Mouse (Mus musculus) C2C12 (cell line): ENCODE data around the gene Myo3b. TPM values are rescaled to one million over a fixed set of nuclear protein-coding genes. Genes with fewer than 3 reads are reported as not detected.

Experiments
- H3K27me3 ChIP-seq: one replicate; pipeline ENCODE4 v1.6.1; 2011; ENCODE audit not compliant: control insufficient read depth, insufficient read depth, insufficient read length
- H3K36me3 ChIP-seq: one replicate; pipeline ENCODE4 v1.6.1; 2011; ENCODE audit not compliant: control insufficient read depth, insufficient read depth
- H3K4me3 ChIP-seq: one replicate; pipeline ENCODE4 v1.5.1; 2011; ENCODE audit warnings: mild to moderate bottlenecking, control low read depth; ENCODE audit not compliant: poor library complexity, insufficient read depth, severe bottlenecking
- H3K79me2 ChIP-seq: one replicate; pipeline ENCODE4 v1.6.1; 2011; ENCODE audit not compliant: control insufficient read depth, insufficient read depth
- H3K79me3 ChIP-seq: one replicate; pipeline ENCODE4 v1.6.1; 2011; ENCODE audit warnings: low read depth, control low read depth
- H3ac ChIP-seq: one replicate; pipeline ENCODE3; 2011; ENCODE audit warnings: low read depth; ENCODE audit not compliant: control insufficient read depth, insufficient read length
- CEBPB ChIP-seq: IDR thresholded peaks from one replicate; pipeline ENCODE4 v1.6.1; 2011; ENCODE audit warnings: low read depth, mild to moderate bottlenecking, control low read depth, moderate library complexity
- CTCF ChIP-seq: IDR thresholded peaks from one replicate; pipeline ENCODE4 v1.5.1; 2011; ENCODE audit not compliant: control insufficient read depth, insufficient read depth, insufficient read length
- FOSL1 ChIP-seq: IDR thresholded peaks from one replicate; pipeline ENCODE4 v1.8.0; 2011; ENCODE audit warnings: mild to moderate bottlenecking, low read length; ENCODE audit not compliant: poor library complexity, insufficient read depth, severe bottlenecking
- MAX ChIP-seq: IDR thresholded peaks from one replicate; pipeline ENCODE4 v1.6.1; 2011; ENCODE audit warnings: mild to moderate bottlenecking, control low read depth
- MYOD1 ChIP-seq: IDR thresholded peaks from one replicate; pipeline ENCODE4 v1.6.1; 2011; ENCODE audit warnings: low read depth; ENCODE audit not compliant: control insufficient read depth, insufficient read length
- MYOG ChIP-seq: IDR thresholded peaks from one replicate; pipeline ENCODE4 v1.6.1; 2011; ENCODE audit not compliant: control insufficient read depth, insufficient read length; ENCODE audit errors: extremely low read depth
- USF1 ChIP-seq: IDR thresholded peaks from one replicate; pipeline ENCODE4 v1.6.1; 2011; ENCODE audit warnings: low read depth, mild to moderate bottlenecking, control low read depth, moderate library complexity
- polyA plus RNA-seq: library from polyadenylated mRNA; unstranded; fragments of >200 nt; fragmentation: generic; extraction: Trizol; gene quantifications from one replicate; pipeline ENCODE4 v1.2.1, GENCODE M21; 2012; ENCODE audit warnings: missing spikeins

The Myo3b gene
- polyA plus RNA-seq, 1 experiment: 0.11 TPM

- TF ChIP-seq MYOD1 (no peak), MAX (no peak), CTCF (no peak), FOSL1 (no peak), MYOG (no peak), CEBPB (no peak), USF1 (no peak)
- no peak overlapping the region for H3ac ChIP-seq
- H3K79me2 ChIP-seq: no peaks in the 10 kb centered on the region
- no peak overlapping the region for H3K4me3 ChIP-seq
- no peaks in the 10 kb centered on the region for H3K36me3 ChIP-seq
- H3K79me3 ChIP-seq: no peaks in the 10 kb centered on the region
- peaks cover 32% of the 10 kb centered on the region for H3K27me3 ChIP-seq
These were observed 27.6 kb downstream of the Myo3b start for GRCm38 (mm10) chr2:70066338-70067022.

GRCm38 (mm10) chr2:70069861-70070260 lies 30.9 kb downstream of the Myo3b start:
- Histone ChIP-seq H3K4me3 (no peak overlapping the region), H3K36me3 (no peaks in the 10 kb centered on the region), H3ac (no peak overlapping the region), H3K79me2 (no peaks in the 10 kb centered on the region), H3K27me3 (peaks cover 26% of the 10 kb centered on the region), H3K79me3 (no peaks in the 10 kb centered on the region)
- TF ChIP-seq MYOD1 (no peak), CEBPB (no peak), MAX (no peak), FOSL1 (no peak), USF1 (no peak), CTCF (no peak), MYOG (no peak)

- TF ChIP-seq CTCF (no peak), MYOG (no peak), USF1 (no peak), MAX (no peak), FOSL1 (no peak), MYOD1 (no peak), CEBPB (no peak)
- Histone ChIP-seq H3K79me3 (no peaks in the 10 kb centered on the region), H3ac (no peak overlapping the region), H3K79me2 (no peaks in the 10 kb centered on the region), H3K27me3 (peaks cover 17% of the 10 kb centered on the region), H3K36me3 (no peaks in the 10 kb centered on the region), H3K4me3 (no peak overlapping the region)
These were observed 44.6 kb downstream of the Myo3b start for GRCm38 (mm10) chr2:70083444-70084020.

GRCm38 (mm10) chr2:70091261-70091660 lies 52.3 kb downstream of the Myo3b start:
- TF ChIP-seq USF1 (no peak), CEBPB (no peak), CTCF (no peak), MAX (no peak), MYOG (no peak), MYOD1 (no peak), FOSL1 (no peak)
- Histone ChIP-seq H3K79me2 (no peaks in the 10 kb centered on the region), H3ac (no peak overlapping the region), H3K4me3 (no peak overlapping the region), H3K79me3 (no peaks in the 10 kb centered on the region), H3K36me3 (no peaks in the 10 kb centered on the region), H3K27me3 (peaks cover 13% of the 10 kb centered on the region)

- no peaks in the 10 kb centered on the region for H3K79me2 ChIP-seq
- TF ChIP-seq MAX (no peak), MYOD1 (no peak), FOSL1 (no peak), CTCF (no peak), MYOG (no peak), USF1 (no peak), CEBPB (no peak)
These were observed 53.0 kb downstream of the Myo3b start for GRCm38 (mm10) chr2:70091801-70092522.

GRCm38 (mm10) chr2:70092665-70093064 lies 53.7 kb downstream of the Myo3b start:
- no peak overlapping the region for H3ac ChIP-seq

More at GRCm38 (mm10) chr2:70091801-70092522, 53.0 kb downstream of the Myo3b start:
- Histone ChIP-seq H3K27me3 (peaks cover 20% of the 10 kb centered on the region), H3K36me3 (no peaks in the 10 kb centered on the region), H3K79me3 (no peaks in the 10 kb centered on the region), H3ac (no peak overlapping the region), H3K4me3 (no peak overlapping the region)

More at GRCm38 (mm10) chr2:70092665-70093064, 53.7 kb downstream of the Myo3b start:
- no peak for TF ChIP-seq CEBPB
- no peak for TF ChIP-seq MYOD1
- TF ChIP-seq MYOG: no peak
- no peak for TF ChIP-seq USF1
- no peak for TF ChIP-seq FOSL1
- Histone ChIP-seq H3K27me3 (peaks cover 27% of the 10 kb centered on the region), H3K36me3 (no peaks in the 10 kb centered on the region), H3K79me3 (no peaks in the 10 kb centered on the region), H3K79me2 (no peaks in the 10 kb centered on the region), H3K4me3 (no peak overlapping the region)
